Mouse (Mus musculus) neutrophil, adult 59 days (primary cell): ENCODE measurements around the gene Ergic3. TPM values are rescaled to one million over a fixed set of nuclear protein-coding genes. Genes with fewer than 3 reads are reported as not detected.

ENCODE experiments used
- total RNA-seq, 2 experiments: library from RNA; stranded (reverse); gene quantifications; 1 replicate in 1 of 2; 2 replicates in 1 of 2; pipeline ENCODE4 v1.2.4; 2023

The Ergic3 gene
- 10 to 100 TPM; 64.3 to 65.9 TPM for total RNA-seq

GRCm38 (mm10) chr2:156007888-156008532 is at the start of gene Ergic3, which contains the start of gene 6430550D23Rik:
TSS of gene Ergic3 (plus strand) at chr2:156008045.
TSS of gene 6430550D23Rik (minus strand) at chr2:156007977.

DNA sequence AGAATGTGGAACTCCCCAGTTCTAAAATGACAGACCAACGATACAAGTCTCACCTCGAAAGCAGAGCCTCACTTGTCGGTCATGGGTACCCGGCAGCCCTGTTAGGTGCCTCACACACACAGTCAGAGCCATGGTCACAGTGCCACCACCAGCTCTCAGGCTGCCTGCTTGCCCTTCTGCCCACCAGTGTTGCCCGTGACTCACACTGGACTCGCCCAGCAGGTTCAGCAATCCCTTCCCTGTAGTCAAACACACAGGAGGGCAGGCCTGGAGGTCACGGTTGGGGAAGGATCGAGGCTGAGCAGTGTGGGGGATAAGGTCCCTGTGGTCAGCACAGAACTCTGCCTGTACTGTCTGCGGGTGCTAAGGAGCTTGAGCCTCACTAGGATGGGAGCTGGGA is 45.0 kb downstream of the Ergic3 start, which contains the start of gene Fer1l4:
Gene Fer1l4 (minus strand): TSS at position 132 of the 400 bp plus-strand sequence.

GRCm38 (mm10) chr2:156065099-156066041 is 57.5 kb downstream of the Ergic3 start, which contains the start of gene Spag4:
TSS of gene Spag4 (plus strand) at chr2:156065175.

Other genes with a start within 250 kb of the Ergic3 start
- gene Mmp24, start 232.7 kb upstream of the Ergic3 start, total RNA-seq: not detected
- gene BC029722, start 188.6 kb upstream of the Ergic3 start, total RNA-seq: 1 to 10 TPM; 8.1 to 8.5 TPM
- 10 to 100 TPM; 83.0 to 91.9 TPM for gene Eif6, start 181.1 kb upstream of the Ergic3 start, total RNA-seq
- gene Fam83c, start 173.2 kb upstream of the Ergic3 start, total RNA-seq: not detected
- gene Uqcc1, start 77.7 kb upstream of the Ergic3 start, total RNA-seq: 10 to 100 TPM; 11.3 to 12.6 TPM
- gene Gm15557, start 67.3 kb upstream of the Ergic3 start, total RNA-seq: not detected
- gene Gdf5, start 62.7 kb upstream of the Ergic3 start, total RNA-seq: not detected
- gene Cep250, start 51.6 kb upstream of the Ergic3 start, total RNA-seq: 10 to 100 TPM; 56.6 to 70.4 TPM
- gene 6430550D23Rik, start 68 bp upstream of the Ergic3 start, total RNA-seq: under 1 TPM; 0.20 to 0.40 TPM
- gene Fer1l4, start 44.9 kb downstream of the Ergic3 start, total RNA-seq: not detected
- gene Spag4, start 57.1 kb downstream of the Ergic3 start, total RNA-seq: 1 to 10 TPM; 1.1 to 1.3 TPM
- 10 to 100 TPM; 80.8 to 84.7 TPM for gene Cpne1, start 103.9 kb downstream of the Ergic3 start, total RNA-seq
- 10 to 100 TPM; 27.6 to 30.1 TPM for gene Rbm12, start 103.9 kb downstream of the Ergic3 start, total RNA-seq
- 10 to 100 TPM in 1 of 2 experiments, 1 to 10 TPM in 1; 9.9 to 13.4 TPM for gene Gm28036, start 119.0 kb downstream of the Ergic3 start, total RNA-seq
- gene Romo1, start 136.0 kb downstream of the Ergic3 start, total RNA-seq: 10 to 100 TPM; 51.6 to 55.7 TPM
- 10 to 100 TPM; 15.4 to 16.6 TPM for gene Nfs1, start 136.1 kb downstream of the Ergic3 start, total RNA-seq
- 1,000 to 10,000 TPM; 1,069 to 1,095 TPM for gene Rbm39, start 172.2 kb downstream of the Ergic3 start, total RNA-seq
- 10 to 100 TPM; 20.3 to 30.4 TPM for gene Phf20, start 188.4 kb downstream of the Ergic3 start, total RNA-seq